Mouse (Mus musculus) layer of hippocampus, adult 9-10 months (tissue): Measurements from ENCODE around the gene Wipi2.

Experiments used
- DNase-seq: peaks from one replicate; pipeline ENCODE4 v3.0.0; 2022; ENCODE audit warnings: low spot score

Gene Wipi2

DNA sequence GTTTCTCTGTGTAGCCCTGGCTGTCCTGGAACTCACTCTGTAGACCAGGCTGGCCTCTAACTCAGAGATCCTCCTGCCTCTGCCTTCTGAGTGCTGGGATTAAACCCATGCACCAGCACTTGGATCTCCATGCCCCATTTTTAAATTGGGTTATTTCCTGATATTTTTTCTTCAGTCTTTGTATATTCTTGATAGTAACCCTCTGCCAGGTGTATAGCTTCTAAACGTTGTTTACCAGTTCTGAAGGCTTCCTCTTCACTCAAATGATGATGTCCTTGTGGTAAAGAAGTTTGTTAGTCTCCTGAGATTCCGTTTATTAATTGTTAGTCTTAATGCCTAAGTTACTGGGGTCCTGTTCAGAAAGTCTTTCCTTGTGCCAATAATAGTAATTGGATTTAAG is at the start of gene Wipi2:
Wipi2 (plus strand) TSS at position 301 of the 400 bp plus-strand sequence.
- DNase-seq = no peak

DNA sequence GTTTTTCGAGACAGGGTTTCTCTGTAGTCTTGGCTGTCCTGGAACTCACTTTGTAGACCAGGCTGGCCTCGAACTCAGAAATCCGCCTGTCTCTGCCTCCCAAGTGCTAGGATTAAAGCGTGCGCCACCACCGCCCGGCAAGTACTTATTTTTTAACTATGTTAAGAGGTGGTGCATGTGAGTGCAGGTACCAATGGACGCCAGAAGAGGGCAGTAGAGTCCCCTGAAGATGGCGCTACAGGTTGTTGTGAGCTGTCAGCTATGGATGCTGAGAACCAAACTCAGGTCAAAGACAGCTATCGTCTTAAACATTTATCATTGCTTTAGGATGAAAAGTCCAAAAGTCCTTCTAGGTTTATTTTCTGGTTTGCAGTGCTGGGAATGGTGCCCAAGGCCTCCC is 49.3 kb upstream of the Wipi2 start:
- DNase-seq = no peak

DNA sequence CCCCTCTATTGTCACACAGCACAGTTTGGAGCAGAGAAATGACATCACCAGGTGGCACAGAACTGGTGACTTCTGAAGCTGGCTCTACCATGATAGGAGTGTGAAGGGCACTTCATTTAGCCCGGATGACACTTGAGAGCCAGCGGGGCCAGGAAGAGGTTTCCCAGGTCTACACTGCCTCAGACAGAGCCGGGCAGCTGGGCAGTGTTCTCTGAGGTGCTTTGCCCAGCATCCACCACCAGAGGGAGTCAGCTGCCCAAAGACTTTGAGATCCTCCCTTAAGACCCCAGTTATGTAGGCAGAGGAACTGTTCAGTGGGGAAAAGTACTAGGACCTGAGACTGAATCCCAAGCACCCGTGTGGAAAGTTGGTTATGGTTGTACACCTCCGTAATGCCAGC is 46.0 kb upstream of the Wipi2 start:
- peak; percentile 59 for DNase-seq

DNA sequence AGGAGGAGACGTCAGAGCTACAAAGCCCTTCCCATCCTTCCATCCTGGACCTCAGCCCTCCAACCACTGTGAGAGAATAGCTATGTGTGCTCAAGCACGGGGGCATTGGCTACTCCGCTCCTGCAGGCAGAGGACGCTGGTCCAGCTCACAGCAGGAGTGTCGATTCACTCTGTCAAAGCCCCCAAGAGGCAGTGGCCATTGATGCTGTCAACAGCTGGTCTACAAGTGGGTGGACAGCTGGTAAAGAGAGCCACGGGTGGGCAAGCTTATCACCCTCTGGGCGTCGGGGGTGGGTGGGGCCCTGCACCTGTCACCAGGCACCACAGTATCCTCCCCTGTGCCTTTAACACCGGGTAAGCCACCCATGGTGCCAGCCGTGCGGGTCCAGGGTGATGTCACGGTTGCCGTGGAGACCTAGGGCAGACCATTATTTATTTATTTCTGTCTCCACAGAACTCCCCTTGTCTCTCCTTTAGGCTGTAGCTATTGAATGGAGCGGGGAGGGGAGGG is 43.8 kb upstream of the Wipi2 start:
- DNase-seq = no peak

DNA sequence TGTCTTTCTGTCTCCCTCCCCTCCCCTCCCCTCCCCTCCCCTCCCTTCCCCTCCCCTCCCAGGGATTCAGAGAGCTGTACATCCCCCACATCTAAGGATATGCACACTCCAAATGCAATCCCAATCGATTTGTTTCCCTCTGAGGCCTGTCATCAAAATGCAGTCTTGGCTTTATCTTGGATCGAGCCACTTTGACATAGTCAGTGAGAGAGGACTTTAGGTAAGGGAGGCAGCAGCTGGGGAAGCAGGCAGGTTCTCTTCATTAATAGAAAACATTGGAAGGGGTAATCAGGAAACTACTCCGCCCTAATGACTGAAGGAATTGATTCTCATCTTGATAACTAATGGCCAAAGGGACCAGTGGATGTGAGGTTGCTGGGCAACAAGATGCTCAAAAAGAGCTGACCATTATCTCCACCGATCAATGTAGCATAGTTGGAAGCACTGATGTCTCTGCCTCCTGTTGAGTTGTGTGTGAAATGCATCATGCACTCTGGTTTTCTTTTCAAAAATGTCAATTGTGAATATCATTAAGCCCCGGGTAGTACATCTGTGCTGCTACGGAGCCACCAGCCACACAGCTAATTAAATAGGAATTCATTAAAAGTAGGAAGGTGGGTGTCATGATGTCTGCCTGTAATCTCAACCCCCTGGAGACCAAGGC is 36.4 kb upstream of the Wipi2 start:
- DNase-seq = no peak

DNA sequence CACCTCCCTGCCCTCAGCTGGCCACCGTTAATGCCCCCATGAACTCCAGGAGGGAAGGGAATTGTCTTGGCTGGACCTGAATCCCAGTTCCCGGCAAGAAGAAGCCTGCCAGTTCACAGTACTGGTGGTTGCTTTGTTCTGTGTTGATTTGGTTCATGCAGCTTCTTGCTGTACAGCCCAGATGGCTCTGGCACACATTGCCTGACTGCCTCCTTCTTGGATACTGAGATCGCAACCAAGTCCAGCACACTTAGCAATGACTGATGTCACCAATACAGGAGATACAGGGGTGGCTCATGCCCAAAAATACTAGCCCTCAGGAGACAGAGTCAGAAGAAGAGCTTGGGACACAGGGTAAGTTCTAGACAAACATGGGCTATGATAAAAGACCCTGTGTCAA is 31.8 kb upstream of the Wipi2 start:
- DNase-seq = no peak

DNA sequence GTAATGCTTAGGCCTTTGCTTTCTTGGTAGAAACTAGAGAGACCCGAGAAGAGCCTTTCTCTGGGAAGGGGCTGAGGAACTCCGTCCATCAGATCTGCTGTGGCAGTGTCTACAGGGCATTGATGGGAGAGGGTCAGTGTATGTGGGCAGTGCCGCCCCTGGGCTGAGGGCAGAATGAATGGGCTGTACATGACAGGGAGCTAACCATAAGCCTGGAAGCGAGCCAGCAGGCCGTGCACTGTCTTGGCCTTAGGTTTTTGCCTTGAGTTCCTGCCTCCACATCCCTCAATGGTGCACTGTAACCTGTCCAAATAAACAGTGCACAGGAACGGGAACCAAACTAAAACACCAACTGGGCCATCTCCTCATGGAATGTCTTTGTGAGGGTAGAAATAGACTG is 30.8 kb upstream of the Wipi2 start:
- DNase-seq = no peak

DNA sequence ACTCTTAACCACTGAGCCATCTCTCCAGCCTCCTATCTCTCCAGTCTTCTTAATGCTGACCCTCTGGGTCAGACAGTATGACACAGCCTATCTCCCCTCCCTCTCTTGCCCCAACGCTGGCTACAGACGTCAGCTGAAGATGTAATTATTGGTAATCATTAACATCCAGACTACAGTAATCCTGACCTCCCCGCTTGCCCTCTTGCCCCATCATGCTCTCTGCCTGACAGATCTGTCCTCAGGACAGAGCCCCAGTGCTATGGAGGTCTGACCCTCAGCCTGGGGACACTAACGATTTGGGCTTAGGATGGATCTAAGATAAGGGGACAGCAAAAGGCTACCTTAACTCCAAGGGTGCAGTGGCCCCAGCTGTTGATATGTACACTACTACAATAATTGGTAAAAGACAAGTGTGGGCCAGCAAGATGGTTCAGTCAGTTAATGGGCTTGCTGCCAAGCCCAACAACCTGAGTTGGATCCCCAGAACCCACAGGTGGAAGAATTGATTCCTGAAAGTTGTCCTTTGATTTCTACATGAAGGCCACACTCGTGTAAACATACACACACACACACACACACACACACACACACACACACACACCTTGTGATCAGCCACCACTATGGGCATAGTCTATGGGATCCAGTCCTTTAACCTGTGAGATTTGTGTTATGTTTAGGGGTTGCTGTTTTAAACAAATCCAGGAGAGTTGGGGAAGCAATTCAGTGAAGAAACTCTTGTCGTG is 29.7 kb upstream of the Wipi2 start:
- DNase-seq = no peak

DNA sequence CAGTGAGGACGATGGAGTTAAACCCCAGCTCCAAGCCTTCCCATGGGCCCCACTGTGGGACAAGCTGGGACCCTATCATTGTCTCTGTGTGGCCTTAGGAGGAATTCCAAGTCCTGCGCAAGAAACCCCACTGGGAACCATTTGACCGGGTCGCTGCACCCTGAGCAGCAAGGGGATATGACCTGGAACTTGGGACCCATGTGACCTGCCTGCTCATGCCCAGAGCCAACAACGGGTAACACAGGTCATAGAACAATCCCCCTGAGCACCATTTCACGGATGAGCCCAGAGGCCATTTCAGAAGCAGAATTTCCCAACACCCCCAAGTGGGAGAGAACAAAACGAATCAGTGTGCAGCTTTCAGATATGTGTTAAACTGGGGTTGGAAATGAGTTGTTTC is 23.1 kb upstream of the Wipi2 start:
- DNase-seq = no peak

DNA sequence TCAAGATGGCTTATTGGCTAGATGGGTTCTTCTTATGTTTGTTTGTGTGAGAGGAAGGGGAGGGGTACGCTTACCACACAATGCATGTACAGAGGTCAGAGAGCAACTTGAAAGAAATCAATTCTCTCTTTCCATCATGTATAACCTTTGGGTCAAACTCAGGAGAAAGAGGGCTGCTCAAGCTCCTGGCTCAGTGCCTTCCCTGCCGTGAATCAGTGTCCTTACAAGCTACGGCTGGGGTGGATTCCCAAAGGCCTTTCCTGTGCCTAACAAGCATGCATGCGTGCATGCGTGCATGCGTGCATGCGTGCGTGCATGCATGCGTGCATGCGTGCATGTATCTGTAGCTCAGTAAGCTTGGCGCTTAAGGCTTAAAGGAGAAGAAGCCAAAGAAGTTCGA is 22.2 kb upstream of the Wipi2 start:
- DNase-seq = no peak

DNA sequence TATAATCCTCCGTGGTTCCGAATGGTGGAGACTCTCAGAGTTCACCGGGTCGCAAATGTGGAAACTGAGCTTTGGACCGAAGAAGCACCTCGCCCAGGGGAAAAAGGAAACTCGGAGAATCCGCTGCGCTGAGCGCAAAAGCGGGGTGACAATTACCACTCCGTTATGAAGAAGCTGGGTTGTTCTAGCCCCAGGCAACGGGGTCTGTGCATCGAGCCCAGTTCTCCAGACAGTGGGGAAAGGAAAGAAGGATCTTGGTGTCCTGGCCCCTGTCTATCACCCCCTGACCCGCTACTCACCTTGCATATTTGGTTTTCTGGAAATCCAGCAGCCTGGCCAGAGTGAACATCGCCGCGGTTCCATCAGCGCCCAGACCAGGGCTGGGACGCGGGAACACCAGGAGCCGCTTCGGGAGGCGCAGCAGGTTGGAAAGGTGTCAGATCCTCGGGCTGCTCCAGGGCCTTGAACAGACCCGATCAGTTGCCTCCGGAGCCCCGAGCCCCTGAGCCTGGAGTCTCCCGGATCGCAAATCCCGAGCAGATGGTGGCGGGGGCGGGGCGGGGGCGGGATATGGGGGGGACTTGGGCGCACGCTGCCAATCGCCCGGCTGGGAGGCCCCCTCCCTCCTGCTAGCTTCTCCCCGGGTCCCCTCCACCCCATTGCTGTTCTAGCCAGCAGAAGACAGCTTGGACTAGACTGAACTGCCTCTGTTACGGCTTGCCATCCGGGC is 19.1 kb upstream of the Wipi2 start, which contains the start of gene Mmd2:
Mmd2 (minus strand) TSS at position 542 of the 730 bp plus-strand sequence.
- no peak for DNase-seq

DNA sequence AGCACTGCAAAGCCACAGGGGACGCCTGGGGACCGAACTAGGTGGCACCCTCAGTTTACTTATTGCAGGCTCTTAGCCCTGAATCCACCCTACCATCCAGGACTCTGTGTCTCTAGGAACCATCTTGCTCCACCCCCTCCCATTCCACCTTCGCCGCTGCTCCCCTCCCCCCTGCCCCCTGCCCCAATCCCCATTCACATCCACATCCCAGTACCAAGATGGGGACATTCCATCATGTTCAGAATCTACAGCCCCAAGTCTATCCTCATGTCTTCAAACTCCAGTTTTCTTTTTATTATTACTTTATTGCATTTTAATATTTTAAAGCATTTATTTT is 18.5 kb upstream of the Wipi2 start:
- no peak for DNase-seq

DNA sequence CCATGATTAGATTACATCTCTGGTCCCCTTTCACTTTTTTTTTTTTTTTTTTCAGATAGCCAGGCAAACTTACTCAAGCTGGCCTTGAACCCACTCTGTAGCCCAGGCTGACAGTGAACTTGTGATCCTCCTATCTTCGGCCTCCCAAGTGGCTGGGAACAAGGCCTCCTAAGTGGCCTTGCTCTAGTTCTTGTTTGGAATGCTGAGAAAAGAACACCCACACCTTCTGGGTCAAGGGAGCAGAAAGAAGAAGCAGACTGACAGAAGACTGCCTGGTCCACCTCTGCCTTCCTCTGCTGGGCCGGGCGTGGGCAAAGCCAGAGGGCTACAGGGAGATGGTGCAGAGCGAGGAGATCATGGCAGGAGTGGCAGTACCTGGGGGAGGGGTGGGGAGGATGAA is 17.1 kb upstream of the Wipi2 start:
- DNase-seq = no peak

DNA sequence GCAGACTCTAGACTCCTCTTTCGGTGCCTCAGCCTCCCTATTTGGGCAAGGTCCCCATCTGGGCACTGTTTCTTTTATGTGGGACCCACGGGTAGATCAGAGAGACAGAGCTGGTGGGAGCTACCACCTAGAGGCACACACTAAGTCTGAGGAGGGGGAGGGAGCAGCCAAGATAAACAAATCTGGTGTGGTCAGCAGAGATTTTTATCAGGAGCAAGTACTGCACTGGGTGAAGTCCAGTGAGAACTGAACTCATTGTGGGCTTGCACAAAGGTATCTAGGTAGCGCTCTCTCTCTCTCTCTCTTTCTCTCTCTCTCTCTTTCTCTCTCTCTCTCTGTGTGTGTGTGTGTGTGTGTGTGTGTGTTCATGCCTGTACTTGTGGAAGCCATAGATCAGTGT is 13.0 kb upstream of the Wipi2 start:
- no peak for DNase-seq

DNA sequence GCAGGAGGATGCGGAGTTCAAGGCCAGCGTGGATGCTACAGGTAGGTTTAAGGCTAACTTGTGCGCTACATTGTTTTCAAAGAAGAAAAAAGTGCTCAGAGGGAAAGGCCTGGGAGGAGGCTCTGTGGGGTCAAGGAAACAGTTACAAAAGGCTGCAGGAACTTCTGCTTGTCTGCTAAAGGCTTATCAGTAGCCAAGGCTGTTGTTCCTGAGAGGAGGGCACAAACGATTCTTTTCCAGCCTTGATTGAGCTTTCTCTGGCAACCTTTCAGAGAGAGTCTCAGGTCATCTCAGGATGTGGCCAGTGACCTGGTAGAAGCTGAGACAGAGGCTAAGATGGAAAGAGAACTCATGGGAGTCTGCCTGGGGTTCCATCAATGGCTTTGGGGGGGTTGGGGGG is 11.9 kb upstream of the Wipi2 start:
- DNase-seq = no peak

DNA sequence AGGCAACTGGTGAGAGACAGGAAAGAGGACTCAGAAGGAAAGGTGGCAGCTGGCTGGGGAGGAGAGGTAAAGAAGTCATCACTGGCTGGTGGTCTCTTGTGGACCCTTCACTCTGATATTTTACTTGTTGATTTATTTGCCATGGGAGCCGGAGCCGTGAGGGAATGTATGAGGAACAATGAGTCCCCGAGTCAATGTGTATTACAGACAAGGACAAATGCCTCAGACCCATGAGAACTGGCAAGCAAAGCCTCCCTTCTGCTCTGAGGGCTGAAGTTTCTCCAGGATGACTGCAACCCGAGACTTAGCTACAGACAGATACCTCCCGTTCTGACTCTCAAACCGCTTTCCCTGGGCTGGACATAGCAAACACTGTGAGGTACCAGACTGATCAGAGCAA is 11.2 kb upstream of the Wipi2 start:
- no peak for DNase-seq

DNA sequence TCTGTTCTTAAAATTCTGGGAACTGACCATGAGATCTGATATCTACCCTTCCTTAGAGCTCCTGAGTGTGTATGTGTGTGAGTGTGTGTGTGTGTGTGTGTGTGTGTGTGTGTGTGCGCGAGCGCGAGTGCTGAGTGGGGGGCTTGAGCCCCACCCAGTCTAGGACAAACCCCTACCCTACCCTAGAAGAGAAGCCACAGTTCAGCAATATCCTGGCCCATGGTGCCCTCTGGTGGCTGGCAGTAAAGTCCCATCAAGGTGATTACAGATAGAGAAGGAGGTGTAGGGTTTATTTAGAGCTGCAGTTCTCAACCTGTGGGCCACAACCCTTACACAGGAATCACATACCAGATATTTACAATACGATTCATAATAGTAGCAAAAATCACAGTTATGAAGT is 7.6 kb upstream of the Wipi2 start:
- DNase-seq = no peak

DNA sequence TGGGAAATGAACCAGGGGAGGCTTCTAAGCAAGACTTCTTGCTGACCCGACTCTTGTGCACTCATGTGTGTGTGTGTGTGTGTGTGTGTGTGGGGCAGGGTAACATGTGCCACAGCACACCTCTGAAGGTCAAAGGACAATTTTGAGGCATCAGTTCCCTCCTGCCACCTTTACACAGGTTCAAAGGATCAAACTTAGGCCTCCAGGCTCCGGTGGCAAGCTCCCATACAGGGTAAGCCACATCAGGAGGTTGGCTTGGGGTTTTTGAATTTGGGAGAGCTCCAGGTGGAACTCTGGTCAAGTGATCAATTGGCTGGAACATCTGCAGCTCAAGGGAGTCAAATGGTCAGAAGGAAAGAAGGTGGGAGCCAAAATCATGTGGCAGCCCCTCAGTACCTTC is 6.1 kb upstream of the Wipi2 start:
- DNase-seq = no peak

DNA sequence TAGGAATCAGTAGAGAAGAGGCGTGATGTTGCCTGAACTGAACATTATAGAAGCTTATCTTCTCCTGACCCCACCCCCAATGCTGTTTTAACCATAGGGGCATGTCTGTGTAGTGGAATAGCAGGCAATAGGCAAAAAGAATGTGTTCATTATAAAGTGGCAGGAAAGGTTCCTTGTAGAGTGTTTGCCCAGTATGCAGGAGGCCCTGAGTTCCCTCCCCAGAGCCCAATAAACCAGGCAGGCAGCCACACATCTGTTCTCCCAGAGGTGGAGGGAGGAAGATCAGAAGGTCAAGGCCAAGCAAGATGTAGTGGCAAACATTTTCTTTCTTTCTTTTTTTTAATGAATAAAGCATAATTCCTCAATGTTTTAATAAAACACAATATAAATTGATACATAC is 5.4 kb upstream of the Wipi2 start:
- DNase-seq = no peak

DNA sequence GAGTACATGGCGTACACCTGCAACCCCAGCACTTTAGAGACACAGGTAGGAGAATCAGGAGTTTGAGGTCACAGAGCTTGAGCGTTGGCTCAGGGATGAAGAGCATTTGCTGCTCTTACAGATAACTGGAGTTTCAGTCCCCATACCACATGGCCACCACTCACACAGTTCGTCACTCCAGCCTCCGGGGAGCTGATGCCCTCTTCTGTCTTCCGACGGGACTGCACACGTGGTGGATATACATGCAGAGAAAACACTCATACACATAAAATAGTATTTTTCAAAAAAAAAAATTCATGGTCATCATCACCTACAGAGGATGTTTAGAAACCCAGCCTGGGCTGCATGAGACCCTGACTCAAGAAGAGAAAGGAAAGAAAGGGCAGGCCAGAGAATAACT is 4.4 kb upstream of the Wipi2 start:
- DNase-seq = no peak

DNA sequence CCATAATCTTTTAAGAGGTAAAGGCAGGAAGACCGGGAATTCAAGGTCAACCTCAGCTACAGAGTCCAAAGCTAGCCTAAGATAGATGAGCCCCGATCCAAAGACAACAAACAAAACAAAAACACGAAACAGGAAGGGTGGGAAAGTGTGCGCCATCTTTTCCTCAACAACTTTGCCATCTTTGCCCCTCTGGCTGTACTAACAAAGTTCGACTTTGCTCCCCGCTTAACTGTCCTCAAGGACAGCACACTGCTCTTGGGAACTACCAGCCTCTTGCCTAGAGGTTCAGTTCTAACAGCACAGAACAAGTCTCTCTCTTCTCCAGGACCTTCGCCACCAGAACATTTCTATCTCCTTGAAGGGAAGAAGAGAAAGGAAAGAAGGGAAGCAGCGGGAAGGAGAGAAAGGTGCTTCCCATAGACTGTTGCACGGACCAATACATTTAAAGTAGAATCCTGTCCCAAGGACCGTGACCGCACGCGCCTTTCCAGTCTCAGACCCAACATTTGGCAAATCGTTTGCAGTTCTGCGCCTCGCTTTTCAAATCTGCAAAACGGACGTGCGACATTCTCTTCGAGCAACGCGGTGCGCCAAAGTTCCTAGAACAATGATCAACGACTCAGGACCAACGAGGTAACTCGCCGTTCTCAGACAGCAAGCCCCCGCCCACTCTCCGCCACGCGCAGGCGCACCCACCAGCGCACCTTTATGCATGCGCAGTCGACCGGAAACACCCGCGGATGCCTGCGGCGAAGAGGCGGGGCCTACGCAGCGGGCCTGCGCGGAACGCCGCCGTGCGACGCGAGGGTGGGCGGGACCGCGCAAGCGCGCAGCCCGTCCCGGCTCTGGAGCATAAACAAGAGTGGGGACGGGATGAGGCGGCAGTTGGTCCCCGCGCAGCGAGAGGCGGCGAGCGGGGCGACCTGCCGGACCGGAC is 1.5 kb downstream of the Wipi2 start:
- DNase-seq = peak; percentile 88

DNA sequence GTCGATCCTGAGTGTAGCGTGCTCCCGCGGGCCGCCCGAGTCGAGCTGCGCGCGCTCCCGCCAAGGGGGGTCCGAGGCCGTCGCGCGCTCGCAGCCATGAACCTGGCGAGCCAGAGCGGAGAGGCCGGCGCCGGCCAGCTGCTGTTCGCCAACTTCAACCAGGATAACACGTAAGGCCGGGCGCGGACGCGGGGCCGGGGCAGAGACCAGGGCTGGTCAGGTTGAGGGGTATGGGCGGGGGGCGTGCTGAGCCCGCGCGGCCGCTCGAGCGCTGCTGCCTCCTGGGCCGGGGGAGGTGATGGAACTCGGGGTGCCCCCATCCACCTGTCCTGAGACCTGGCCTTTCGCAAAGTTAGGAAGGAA is 2.1 kb downstream of the Wipi2 start:
- DNase-seq = no peak
